In genomic region chr14:122213590-122213989, GRCm38 (mm10) we compare ENCODE assay signal across 20 mouse cellular contexts. TPM values are rescaled to one million over a fixed set of nuclear protein-coding genes. Genes with fewer than 3 reads are reported as not detected.
DNase-seq lines count a peak whose midpoint lies in the region; ATAC-seq and TF ChIP-seq lines count a peak whose summit lies in the region.
"Had no signal": no experiment of that assay in that cellular context is flagged by ENCODE, and none has a peak within 500 bp of the region (broad histone marks: within the 10 kb centered on the region; RNA-seq: fewer than 3 reads in every experiment).

No protein-coding gene starts in this region.

- WGBS in forebrain, postnatal 0 days, result 49% methylated on average over 8 of the region's 8 CpGs
- WGBS in forebrain, embryonic 12.5 days, result 75% methylated on average over 8 of the region's 8 CpGs
- 10% methylated on average over 8 of the region's 8 CpGs for WGBS in cerebellum, adult 2 months

- H3K4me3 ChIP-seq in forebrain, postnatal 0 days (ENCODE audit: low read depth, low read length), result no peak overlapping the region
- no peak overlapping the region for H3K4me3 ChIP-seq in forebrain, embryonic 12.5 days (replicated peaks)
- no peak overlapping the region for H3K4me3 ChIP-seq in cerebellum, adult 2 months (replicated peaks; ENCODE audit: insufficient read depth, low read depth, low read length)
- H3K4me3 ChIP-seq: embryonic facial prominence, embryonic 13.5 days; erythroblast, embryonic 14.5 days; heart, embryonic 12.5 days; liver, embryonic 13.5 days had no signal

- H3K27me3 ChIP-seq in forebrain, postnatal 0 days (ENCODE audit: insufficient read depth, low read length), result no peaks in the 10 kb centered on the region
- H3K27me3 ChIP-seq in forebrain, embryonic 12.5 days, result no peaks in the 10 kb centered on the region
- no peaks in the 10 kb centered on the region for H3K27me3 ChIP-seq in cerebellum, adult 2 months (ENCODE audit: control insufficient read depth, insufficient read depth, low read length)
- H3K27me3 ChIP-seq: embryonic facial prominence, embryonic 13.5 days; heart, embryonic 12.5 days; liver, embryonic 13.5 days; Patski had no signal

- no peak overlapping the region for H3K9ac ChIP-seq in forebrain, postnatal 0 days
- no peak overlapping the region for H3K9ac ChIP-seq in forebrain, embryonic 12.5 days
- H3K9ac ChIP-seq: embryonic facial prominence, embryonic 13.5 days; heart, embryonic 12.5 days; liver, embryonic 13.5 days had no signal

- no peaks in the 10 kb centered on the region for H3K36me3 ChIP-seq in forebrain, postnatal 0 days (ENCODE audit: insufficient read depth)
- H3K36me3 ChIP-seq in forebrain, embryonic 12.5 days (replicated peaks), result no peaks in the 10 kb centered on the region
- H3K36me3 ChIP-seq: embryonic facial prominence, embryonic 13.5 days; heart, embryonic 12.5 days; liver, embryonic 13.5 days had no signal

- peak; percentile 62 for DNase-seq in forebrain, postnatal 0 days
- DNase-seq in brain, embryonic 14.5 days (ENCODE audit: low read depth), result peak; percentile 67
- DNase-seq in cerebellum, adult 2 months, result peak; percentile 77 to 87
- DNase-seq in cerebellum, postnatal 25 days, result peak; percentile 74 to 80
- no peak for DNase-seq in frontal cortex, adult 2 months (ENCODE audit: extremely low spot score in 1 of 2, low spot score in 1 of 2)
- DNase-seq: gastrocnemius, postnatal 14 days; heart, adult 11 months; heart, postnatal 10 days; kidney, adult 11 months; kidney, postnatal 4 days; liver, embryonic 13.5 days; lung, adult 2 months; lung, postnatal 14 days had no signal

- no peaks in the 10 kb centered on the region for H3K4me1 ChIP-seq in forebrain, postnatal 0 days (ENCODE audit: insufficient read depth)
- no peaks in the 10 kb centered on the region for H3K4me1 ChIP-seq in forebrain, embryonic 12.5 days
- 0 out of 2 replicates have a peak, but pooled peaks cover 4% of the 10 kb centered on the region for H3K4me1 ChIP-seq in cerebellum, adult 2 months (ENCODE audit: control insufficient read depth, insufficient read depth, low read length)
- H3K4me1 ChIP-seq: embryonic facial prominence, embryonic 13.5 days; heart, embryonic 12.5 days; liver, embryonic 13.5 days had no signal

- TF ChIP-seq CTCF in forebrain, postnatal 0 days (IDR thresholded peaks at IDR 0.05; ENCODE audit: low read depth), result no peak
- TF ChIP-seq CTCF in brain, embryonic 14.5 days (IDR thresholded peaks at IDR 0.05; ENCODE audit: borderline replicate concordance, extremely low read depth, insufficient read depth, insufficient read length), result no peak
- no peak for TF ChIP-seq CTCF in cerebellum, adult 2 months (IDR thresholded peaks at IDR 0.05; ENCODE audit: borderline replicate concordance, insufficient read depth, low read depth, low read length)

- no peak for TF ChIP-seq POLR2A in brain, embryonic 14.5 days (IDR thresholded peaks at IDR 0.05; ENCODE audit: borderline replicate concordance, extremely low read depth, insufficient read depth, insufficient read length, poor library complexity, severe bottlenecking)
- TF ChIP-seq POLR2A in cerebellum, adult 2 months (IDR thresholded peaks at IDR 0.05; ENCODE audit: borderline replicate concordance, insufficient read depth, low read length), result no peak

- no peak overlapping the region for H3K27ac ChIP-seq in forebrain, postnatal 0 days (ENCODE audit: low read depth, low read length)
- H3K27ac ChIP-seq in forebrain, embryonic 12.5 days, result no peak overlapping the region
- no peak overlapping the region for H3K27ac ChIP-seq in cerebellum, adult 2 months (ENCODE audit: insufficient read depth, low read length)
- H3K27ac ChIP-seq: embryonic facial prominence, embryonic 13.5 days; liver, embryonic 13.5 days had no signal

- no peak overlapping the region for H3K4me2 ChIP-seq in forebrain, postnatal 0 days (ENCODE audit: low read depth)
- no peak overlapping the region for H3K4me2 ChIP-seq in forebrain, embryonic 12.5 days
- H3K4me2 ChIP-seq: embryonic facial prominence, embryonic 13.5 days; heart, embryonic 12.5 days; liver, embryonic 13.5 days; midbrain, embryonic 11.5 days had no signal

- no peak for ATAC-seq in forebrain, postnatal 0 days
- ATAC-seq in forebrain, embryonic 12.5 days (ENCODE audit: low FRiP score), result no peak
- ATAC-seq in erythroid progenitor cell, adult 5-6 weeks (replicated peaks; ENCODE audit: low FRiP score, poor library complexity, severe bottlenecking), result no peak
- ATAC-seq: Patski had no signal

- H3K9me3 ChIP-seq in forebrain, postnatal 0 days (ENCODE audit: low read length), result no peaks in the 10 kb centered on the region
- no peaks in the 10 kb centered on the region for H3K9me3 ChIP-seq in forebrain, embryonic 12.5 days
- H3K9me3 ChIP-seq: embryonic facial prominence, embryonic 13.5 days; liver, embryonic 13.5 days had no signal

RNA-seq across cellular contexts. Expression of gene Clybl, which starts 32.1 kb away (rescaled TPM):
- total RNA-seq in forebrain, postnatal 0 days (2014; rRNA removed), result 10.6 TPM in 2 replicates
- 15.8 and 21.0 TPM in 2 replicates for polyA plus RNA-seq in forebrain, postnatal 0 days (2015; fragmentation: Nextera tagmentation; extraction: Ambion mirVana)
- 22.8 and 24.7 TPM in 2 replicates for polyA plus RNA-seq in forebrain, embryonic 12.5 days (2016; fragmentation: Nextera tagmentation; extraction: Ambion mirVana)
- 10.1 and 11.7 TPM in 2 replicates for polyA plus RNA-seq in brain, embryonic 14.5 days (2012; rRNA removed)
- 38.1 and 40.6 TPM in 2 replicates for polyA plus RNA-seq in cerebellum, adult 2 months (2012; rRNA removed)
- 24.5 and 24.6 TPM in 2 replicates for polyA plus RNA-seq in frontal cortex, adult 2 months (2012; rRNA removed)
- 23.5 and 31.4 TPM in 2 replicates for total RNA-seq in erythroid progenitor cell, adult 5-6 weeks (2015; ENCODE audit: low replicate concordance)
- 13.9 and 15.2 TPM in 2 replicates for total RNA-seq in erythroid progenitor cell, adult 5-6 weeks (2017; ENCODE audit: low replicate concordance)

Comparison
In these comparisons a context has a peak if more than half of its experiments do, and no peak if none do; other contexts are left out.
1. DNase-seq: peak in forebrain, postnatal 0 days (single experiment), brain, embryonic 14.5 days (single experiment), cerebellum, adult 2 months (2 of 2) and cerebellum, postnatal 25 days (2 of 2); none in frontal cortex, adult 2 months (0 of 2).